Mouse (Mus musculus) lung, adult 2 months (tissue): Measurements from ENCODE around the gene Ndufa5. TPM values are rescaled to one million over a fixed set of nuclear protein-coding genes. Genes with fewer than 3 reads are reported as not detected.
A peak's percentile ranks its signal among the peaks of the same experiment; 100 is the strongest.

ENCODE experiments used
- DNase-seq: peaks from one replicate; pipeline ENCODE4 v3.0.0; 2022
- H3K4me1 ChIP-seq: fragments of 200-500 bp; 2 replicates; pipeline ENCODE4 v1.6.1; 2011; ENCODE audit warnings: low read length; ENCODE audit not compliant: control insufficient read depth, insufficient read depth
- H3K4me3 ChIP-seq: fragments of 200-500 bp; replicated peaks from 2 replicates; pipeline ENCODE3; 2011; ENCODE audit warnings: low read depth, mild to moderate bottlenecking, control low read depth, low read length; ENCODE audit errors: extremely low read depth
- CTCF ChIP-seq: fragments of 200-500 bp; IDR thresholded peaks from 2 replicates; pipeline ENCODE4 v1.5.1; 2011; ENCODE audit warnings: mild to moderate bottlenecking, low read length, control low read depth; ENCODE audit not compliant: insufficient read depth
- POLR2A ChIP-seq: fragments of 200-500 bp; IDR thresholded peaks from 2 replicates; pipeline ENCODE4 v1.6.1; 2011; ENCODE audit warnings: low read depth, mild to moderate bottlenecking, control low read depth, low read length, borderline replicate concordance; ENCODE audit errors: extremely low read depth
- WGBS: fragments of 180-500 bp; shearing (Covaris S2); methylation state at CpG from one replicate; pipeline ENCODE4 v1.1.7; 2018; 5-methylcytosine and 5-hydroxymethylcytosine counted together
- polyA plus RNA-seq: library from polyadenylated mRNA; depleted of rRNA; stranded (reverse); fragments of >200 nt; gene quantifications from 2 replicates; pipeline ENCODE4 v1.2.3, GENCODE M21; 2012

The Ndufa5 gene
- polyA plus RNA-seq, 1 experiment = 4.3 TPM

- TF ChIP-seq POLR2A (no peak), CTCF (no peak)
- H3K4me3 ChIP-seq = peak overlapping the region; percentile 53
- 42% methylated on average over 11 of the region's 11 CpGs for WGBS
- peaks cover 5% of the 10 kb centered on the region for H3K4me1 ChIP-seq
- DNase-seq = no peak
These were observed 26.7 kb upstream of the Ndufa5 start for GRCm38 (mm10) chr6:24554427-24555086.

GRCm38 (mm10) chr6:24552046-24552445 is 24.2 kb upstream of the Ndufa5 start:
- TF ChIP-seq POLR2A = no peak
- TF ChIP-seq CTCF = no peak
- no peak for DNase-seq
- WGBS = 29% methylated on average over 7 of the region's 7 CpGs
- Histone ChIP-seq H3K4me1 (peaks cover 5% of the 10 kb centered on the region), H3K4me3 (no peak overlapping the region)

GRCm38 (mm10) chr6:24549801-24550200 is 22.0 kb upstream of the Ndufa5 start:
- 51% methylated on average over 2 of the region's 2 CpGs for WGBS
- TF ChIP-seq POLR2A (no peak), CTCF (no peak)
- no peak overlapping the region for H3K4me3 ChIP-seq
- no peak for DNase-seq
- peaks cover under 1% of the 10 kb centered on the region for H3K4me1 ChIP-seq

DNA sequence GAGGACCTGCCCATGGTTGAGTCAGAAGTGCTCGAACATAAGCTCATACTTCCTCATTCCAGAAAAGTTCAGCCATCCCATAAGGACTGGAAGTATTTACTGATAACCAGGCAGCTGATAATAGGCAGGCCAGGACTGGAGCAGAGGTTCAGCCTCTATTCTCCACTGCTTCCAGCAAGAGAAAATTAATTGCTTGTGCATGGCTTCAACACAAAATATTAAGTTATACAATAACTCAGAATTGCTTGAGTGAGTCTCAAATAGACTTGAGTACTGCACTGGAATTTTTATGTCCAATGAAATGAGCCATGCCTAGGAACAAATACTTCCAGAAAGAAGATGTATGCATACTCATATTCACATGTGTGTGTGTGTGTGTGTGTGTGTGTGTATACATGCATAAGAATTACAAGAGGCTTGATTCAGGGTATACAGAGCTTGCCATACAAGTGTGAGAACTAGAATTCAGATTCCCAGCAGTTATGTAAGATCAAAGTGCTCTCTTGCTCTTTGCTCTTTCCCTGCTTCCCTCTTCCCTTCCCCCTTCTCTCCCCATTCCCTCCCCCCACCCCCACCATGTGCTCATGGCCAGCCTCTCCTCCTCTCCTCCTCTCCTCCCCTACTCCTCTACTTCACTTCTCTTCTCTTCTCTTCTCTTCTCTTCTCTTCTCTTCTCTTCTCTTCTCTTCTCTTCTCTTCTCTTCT is 19.1 kb upstream of the Ndufa5 start:
- 23% methylated on average over 1 of the region's 1 CpGs for WGBS
- no peak for TF ChIP-seq POLR2A
- no peak for TF ChIP-seq CTCF
- DNase-seq = no peak
- H3K4me3 ChIP-seq = no peak overlapping the region
- no peaks in the 10 kb centered on the region for H3K4me1 ChIP-seq

DNA sequence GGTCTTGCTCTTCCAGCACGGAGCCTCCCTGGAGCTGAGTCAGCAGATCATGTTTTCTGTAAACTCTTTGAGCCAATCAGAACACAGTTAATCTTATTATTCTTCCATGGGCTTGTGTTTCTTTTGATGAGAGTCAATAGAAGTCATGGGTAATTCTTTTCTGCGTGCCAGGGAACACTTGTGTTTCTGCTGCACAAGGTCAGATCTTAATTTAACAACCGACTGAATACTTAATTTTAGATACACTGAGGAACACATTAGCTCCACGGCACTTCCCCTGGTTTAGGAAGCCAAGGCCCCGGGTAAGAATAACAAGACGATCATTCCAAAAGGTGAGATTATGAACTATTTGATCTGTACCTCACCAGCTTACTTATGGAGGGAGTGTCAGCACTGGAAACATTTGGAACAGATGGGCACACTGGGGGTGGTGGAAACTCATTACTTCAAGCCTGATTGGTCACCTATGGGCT is 15.3 kb upstream of the Ndufa5 start:
- TF ChIP-seq POLR2A (no peak), CTCF (no peak)
- 49% methylated on average over 6 of the region's 6 CpGs for WGBS
- no peak for DNase-seq
- Histone ChIP-seq H3K4me1 (no peaks in the 10 kb centered on the region), H3K4me3 (no peak overlapping the region)

DNA sequence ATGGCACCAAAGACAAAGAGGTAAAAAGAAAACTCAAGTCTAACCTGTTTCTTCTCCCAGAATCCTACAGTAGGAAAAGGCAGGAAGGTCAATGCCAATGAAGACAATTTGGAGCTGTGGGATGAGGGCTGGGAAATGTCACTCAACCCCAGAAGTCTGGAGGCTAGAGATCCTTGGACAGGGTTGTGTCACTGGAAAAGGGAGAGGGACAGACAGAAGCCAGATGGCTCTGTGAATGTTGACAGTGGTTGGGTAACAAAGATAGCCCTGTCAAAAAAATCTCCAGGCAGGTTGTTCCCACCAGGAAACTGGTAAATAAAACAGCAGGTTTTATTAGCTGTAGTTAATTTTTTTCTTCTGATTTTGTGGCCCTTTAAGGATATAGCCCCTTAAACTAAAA is 14.6 kb upstream of the Ndufa5 start:
- H3K4me3 ChIP-seq = no peak overlapping the region
- H3K4me1 ChIP-seq = no peaks in the 10 kb centered on the region
- no peak for DNase-seq
- no peak for TF ChIP-seq POLR2A
- TF ChIP-seq CTCF = no peak

DNA sequence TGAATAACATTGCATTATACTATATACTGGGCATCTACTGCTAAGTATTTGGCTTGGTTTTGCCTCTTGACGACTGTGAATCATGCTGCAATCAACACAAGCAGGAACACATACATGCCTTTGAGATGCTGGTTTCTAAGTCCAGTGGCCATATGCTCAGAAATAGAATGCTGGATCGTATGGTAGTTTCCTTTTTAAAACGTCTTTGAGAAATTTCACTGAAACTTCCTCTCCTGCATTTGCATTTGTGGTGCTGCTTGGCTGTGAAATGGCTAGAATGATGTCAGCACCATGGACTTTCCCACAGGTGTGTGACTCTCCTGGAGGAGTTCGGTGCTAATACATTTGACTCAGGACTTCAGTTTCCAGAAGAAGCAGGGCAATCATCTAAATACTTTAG is 12.3 kb upstream of the Ndufa5 start:
- WGBS = 58% methylated on average over 4 of the region's 4 CpGs
- H3K4me1 ChIP-seq = no peaks in the 10 kb centered on the region
- no peak overlapping the region for H3K4me3 ChIP-seq
- DNase-seq = no peak
- TF ChIP-seq CTCF = no peak
- no peak for TF ChIP-seq POLR2A

GRCm38 (mm10) chr6:24538435-24538834 is 10.6 kb upstream of the Ndufa5 start:
- Histone ChIP-seq H3K4me3 (no peak overlapping the region), H3K4me1 (no peaks in the 10 kb centered on the region)
- no peak for TF ChIP-seq POLR2A
- no peak for TF ChIP-seq CTCF
- WGBS = 89% methylated on average over 3 of the region's 3 CpGs
- DNase-seq = no peak

DNA sequence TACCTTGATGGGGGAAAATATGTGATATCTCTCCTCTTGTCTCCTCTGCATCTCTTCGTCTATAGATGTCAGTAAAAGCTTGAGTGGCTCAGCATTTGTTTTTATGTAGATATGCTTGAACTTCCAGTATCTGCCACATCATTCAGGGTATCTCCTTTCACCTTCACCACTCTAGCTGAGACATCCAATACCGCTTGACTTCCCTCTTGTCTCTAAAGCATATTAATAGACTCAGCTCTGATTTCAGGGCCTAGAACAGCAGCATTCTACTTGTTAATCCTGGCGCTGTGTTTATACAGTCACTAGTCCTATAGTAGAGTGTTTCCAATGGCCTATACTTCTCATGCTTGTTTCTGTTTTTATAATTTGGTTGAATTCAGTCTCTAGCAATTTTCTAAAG is 5.0 kb upstream of the Ndufa5 start:
- Histone ChIP-seq H3K4me1 (peaks cover 8% of the 10 kb centered on the region), H3K4me3 (no peak overlapping the region)
- 85% methylated on average over 3 of the region's 3 CpGs for WGBS
- no peak for DNase-seq
- TF ChIP-seq POLR2A = no peak
- no peak for TF ChIP-seq CTCF
